Mouse (Mus musculus) gastrocnemius, postnatal 25 days (tissue): ENCODE results near the gene Chrna10. TPM values are rescaled to one million over a fixed set of nuclear protein-coding genes. Genes with fewer than 3 reads are reported as not detected.

Source experiments
- DNase-seq: peaks from one replicate; pipeline ENCODE4 v3.0.0; 2022
- long read RNA-seq, 2 experiments: library from polyadenylated mRNA; stranded (forward); transcript quantifications; one replicate each; pipeline ENCODE4 v2.0.0; 2021
- total RNA-seq, 2 experiments: library from RNA; stranded (reverse); gene quantifications; 1 replicate in 1 of 2; 2 replicates in 1 of 2; pipeline ENCODE4 v1.2.3; 2021

The Chrna10 gene
- total RNA-seq, result not detected
- long read RNA-seq, experiment 1, result 0 reads
- long read RNA-seq, experiment 2, result 0 reads

- no peak for DNase-seq
These were observed at the start of gene Chrna10 for GRCm38 (mm10) chr7:102116579-102117331. TSS of gene Chrna10 (minus strand) at chr7:102116828.

DNA sequence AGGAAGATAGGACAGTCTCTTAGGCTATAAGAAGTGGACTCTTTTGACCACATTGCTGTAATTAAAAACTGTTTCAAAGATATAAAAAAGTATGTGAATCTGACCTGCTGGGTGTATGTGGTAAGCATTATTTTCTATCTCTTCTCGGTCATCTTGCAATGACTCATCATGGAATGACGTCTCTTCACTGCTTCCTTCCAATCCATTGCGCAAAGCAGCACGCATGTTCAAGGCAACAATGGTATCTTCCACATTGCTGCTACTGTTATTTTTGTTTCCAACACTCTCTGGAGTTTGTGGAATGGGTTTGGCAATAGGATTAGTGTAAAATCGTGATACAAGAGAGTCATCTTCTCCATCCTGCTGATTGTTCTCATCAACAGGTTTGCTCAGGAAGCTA, 37.1 kb upstream of the Chrna10 start:
- DNase-seq, result no peak

GRCm38 (mm10) chr7:102137898-102138297, 21.3 kb upstream of the Chrna10 start:
- DNase-seq, result no peak

DNA sequence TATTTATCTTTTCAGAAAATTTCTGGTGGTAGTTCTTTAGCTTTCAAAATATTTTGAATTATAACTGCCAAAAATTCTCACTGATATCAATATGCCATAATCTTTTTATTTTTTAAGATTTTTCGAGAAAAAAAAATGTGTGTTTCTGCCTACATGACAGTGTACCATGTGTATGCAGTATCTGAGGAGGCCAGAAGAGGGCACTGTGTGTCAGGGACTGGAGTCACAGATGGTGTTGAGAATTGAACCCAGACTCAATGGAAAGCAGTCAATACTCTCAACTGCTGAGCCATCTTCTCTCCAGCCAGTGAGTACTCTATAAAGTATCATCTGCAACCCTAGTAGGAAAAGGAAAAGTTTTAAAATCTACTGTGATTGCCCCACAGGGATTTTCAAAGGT, 20.8 kb upstream of the Chrna10 start:
- DNase-seq, result no peak

- no peak for DNase-seq
These were observed 15.8 kb upstream of the Chrna10 start for GRCm38 (mm10) chr7:102132395-102132794.

DNA sequence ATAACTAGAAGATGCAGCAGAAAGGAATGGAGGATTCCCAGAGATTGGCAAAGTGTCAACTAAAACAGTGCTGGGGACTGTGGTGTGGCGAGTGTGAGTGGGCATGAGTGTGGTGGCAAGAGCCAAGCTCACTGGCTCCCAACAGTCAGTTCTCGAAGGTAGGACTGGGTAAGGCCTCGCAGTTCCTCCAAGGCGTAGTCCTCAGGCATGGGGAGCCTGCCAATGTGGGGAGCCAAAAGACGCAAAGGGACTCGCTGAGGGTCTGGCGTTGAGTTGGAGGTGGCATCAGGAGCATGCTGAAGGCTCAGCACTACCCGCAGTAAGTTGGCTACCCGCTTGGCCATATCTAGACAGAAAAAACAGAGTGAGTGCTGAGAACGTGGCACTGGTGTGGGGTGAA, 3.7 kb upstream of the Chrna10 start:
- no peak for DNase-seq

DNA sequence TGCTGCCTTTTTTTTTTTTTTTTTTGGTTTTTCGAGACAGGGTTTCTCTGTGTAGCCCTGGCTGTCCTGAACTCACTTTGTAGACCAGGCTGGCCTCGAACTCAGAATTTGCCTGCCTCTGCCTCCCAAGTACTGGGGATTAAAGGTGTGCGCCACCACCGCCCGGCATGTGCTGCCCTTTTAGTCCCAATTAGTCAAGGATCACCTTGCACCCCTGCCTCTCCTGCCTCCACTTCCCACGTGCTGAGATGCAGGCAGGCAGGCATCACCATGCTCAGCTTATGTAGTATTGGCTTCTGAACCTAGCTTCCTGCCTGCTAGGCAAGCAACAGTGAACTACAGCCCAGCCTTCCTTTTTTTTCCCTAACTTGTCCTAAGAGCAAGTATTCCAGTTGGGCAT, 754 bp upstream of the Chrna10 start:
- no peak for DNase-seq

GRCm38 (mm10) chr7:102113151-102113729, 3.4 kb downstream of the Chrna10 start:
- no peak for DNase-seq

- DNase-seq, result no peak
These were observed 6.9 kb downstream of the Chrna10 start for GRCm38 (mm10) chr7:102109746-102110145.

DNA sequence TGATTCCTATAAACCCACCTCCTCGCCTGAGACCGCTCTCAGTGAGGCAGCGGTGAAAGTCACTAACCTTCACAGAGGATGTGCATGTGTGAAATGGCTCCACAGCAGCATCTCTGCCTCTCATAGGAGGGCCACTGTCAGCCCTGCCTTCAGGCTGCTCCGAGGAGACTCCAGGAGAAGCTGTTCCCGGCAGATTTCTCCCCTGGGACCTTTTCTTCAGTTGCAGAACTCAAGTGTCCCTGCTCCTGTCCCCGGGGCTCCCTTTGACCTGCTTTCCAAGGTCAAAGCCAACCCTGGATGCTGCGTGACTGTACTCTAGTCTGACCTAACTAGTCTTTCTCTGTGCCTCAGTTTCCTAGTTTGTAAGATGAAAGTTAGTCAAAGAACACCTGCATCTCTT, 7.5 kb downstream of the Chrna10 start, which contains the start of gene Art5:
Art5 (minus strand) TSS at position 319 of the 400 bp plus-strand sequence.
- DNase-seq, result peak; percentile 28

- peak; percentile 46 for DNase-seq
These were observed 8.4 kb downstream of the Chrna10 start for GRCm38 (mm10) chr7:102108206-102108605.

DNA sequence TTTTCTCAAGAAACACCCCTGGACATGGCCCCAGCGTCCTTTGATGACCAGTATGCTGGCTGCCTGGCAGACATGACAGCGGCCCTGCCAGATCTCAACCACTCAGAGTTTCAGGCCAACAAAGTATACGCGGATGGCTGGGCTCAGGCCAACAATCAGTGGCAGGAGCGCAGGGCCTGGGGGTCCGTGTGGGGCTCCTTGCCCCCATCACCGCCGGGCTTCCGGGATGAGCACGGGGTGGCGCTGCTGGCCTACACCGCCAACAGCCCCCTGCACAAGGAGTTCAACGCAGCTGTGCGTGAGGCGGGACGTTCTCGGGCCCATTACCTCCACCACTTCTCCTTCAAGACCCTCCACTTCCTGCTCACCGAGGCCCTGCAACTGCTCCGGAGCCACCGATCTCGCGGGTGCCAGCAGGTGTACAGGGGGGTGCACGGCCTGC, 9.9 kb downstream of the Chrna10 start:
- no peak for DNase-seq

- no peak for DNase-seq
These were observed 12.5 kb downstream of the Chrna10 start for GRCm38 (mm10) chr7:102104126-102104525.

- DNase-seq, result no peak
These were observed 13.1 kb downstream of the Chrna10 start for GRCm38 (mm10) chr7:102103555-102103954.

- peak; percentile 32 for DNase-seq
These were observed 13.9 kb downstream of the Chrna10 start for GRCm38 (mm10) chr7:102102696-102103095.

DNA sequence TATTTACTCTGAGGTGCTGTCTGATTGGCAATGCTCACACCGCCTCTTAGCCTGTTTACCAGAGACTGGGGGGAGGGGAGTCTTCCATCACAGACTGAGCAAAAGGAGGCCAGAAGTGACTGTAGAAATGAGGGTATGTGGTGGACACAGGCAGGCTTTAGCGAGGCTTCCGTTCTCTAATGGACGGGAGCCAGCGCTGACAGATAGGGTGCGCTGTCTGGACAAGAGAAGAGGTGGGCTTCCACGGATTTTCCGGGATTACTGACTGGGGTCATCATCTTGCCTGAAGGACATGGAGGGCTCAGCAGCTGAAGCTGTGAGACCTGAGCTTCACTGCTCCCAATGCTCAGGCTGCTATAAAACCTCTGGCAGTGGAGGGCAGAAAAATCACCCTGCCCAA, 14.4 kb downstream of the Chrna10 start:
- no peak for DNase-seq

- DNase-seq, result peak; percentile 65
These were observed 15.1 kb downstream of the Chrna10 start, which contains the start of gene Art1 for GRCm38 (mm10) chr7:102101487-102101886. TSS of gene Art1 (plus strand) at chr7:102101743.

DNA sequence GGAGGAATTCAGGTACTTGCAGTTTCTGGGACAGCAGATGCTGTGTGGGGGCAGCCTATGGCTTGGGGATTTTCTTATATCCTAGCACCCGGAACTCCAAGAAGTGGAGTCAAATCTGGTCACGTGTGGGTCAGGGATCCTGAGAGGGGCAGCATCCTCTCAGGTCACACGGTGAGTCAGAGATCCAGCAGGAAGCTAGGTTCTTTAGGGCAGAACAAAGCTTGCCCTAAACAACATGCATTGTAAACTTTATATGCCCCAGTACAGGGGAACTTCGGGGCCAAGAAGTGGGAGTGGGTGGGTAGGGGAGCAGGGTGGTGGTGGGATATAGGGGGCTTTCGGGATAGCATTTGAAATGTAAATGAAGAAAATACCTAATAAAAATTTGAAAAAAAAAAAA, 15.8 kb downstream of the Chrna10 start:
- no peak for DNase-seq

DNA sequence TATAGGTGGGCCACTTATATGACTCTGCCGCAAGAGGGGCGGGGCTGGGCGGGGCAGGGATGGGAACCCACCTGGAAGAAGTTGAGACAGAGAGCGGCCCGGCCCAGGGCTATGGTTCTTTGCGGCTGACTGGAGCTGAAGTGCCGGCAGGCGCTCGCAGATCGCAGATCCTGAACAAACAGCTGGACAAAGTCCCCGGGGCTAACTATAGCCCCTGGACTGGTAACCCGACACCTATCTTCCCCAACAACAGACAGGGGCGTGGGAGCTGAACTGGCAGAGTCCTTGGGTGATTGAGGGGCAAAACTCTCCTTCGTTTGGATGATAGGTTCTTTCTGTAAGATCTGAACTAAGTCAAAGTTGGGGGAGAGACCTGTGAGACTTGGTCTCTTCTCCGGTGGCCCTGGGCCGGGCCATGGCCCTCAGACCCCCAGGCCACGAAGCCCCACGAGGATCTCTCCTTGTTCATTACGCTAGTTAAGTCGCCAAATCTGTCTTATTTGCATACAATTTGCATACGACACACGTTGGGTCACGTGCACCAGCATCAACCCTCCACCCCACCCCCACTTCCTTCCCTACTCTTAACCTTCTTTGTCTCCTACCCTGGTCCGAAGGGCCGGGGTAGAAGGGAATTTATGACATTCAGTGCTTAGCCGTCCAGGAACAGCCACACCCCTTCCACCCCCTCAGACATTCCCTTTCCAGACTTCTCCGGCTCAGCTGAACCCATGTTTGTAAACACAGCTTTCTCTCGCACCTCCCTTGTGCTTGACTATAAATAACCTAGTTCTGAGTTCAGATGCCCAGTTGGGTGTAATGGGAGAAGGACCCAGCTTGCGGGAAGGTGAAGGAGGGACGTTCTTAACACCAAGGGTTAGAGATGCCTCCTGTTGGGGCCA, 16.6 kb downstream of the Chrna10 start:
- DNase-seq, result peak; percentile 56

GRCm38 (mm10) chr7:102087336-102087735, 29.3 kb downstream of the Chrna10 start:
- no peak for DNase-seq

DNA sequence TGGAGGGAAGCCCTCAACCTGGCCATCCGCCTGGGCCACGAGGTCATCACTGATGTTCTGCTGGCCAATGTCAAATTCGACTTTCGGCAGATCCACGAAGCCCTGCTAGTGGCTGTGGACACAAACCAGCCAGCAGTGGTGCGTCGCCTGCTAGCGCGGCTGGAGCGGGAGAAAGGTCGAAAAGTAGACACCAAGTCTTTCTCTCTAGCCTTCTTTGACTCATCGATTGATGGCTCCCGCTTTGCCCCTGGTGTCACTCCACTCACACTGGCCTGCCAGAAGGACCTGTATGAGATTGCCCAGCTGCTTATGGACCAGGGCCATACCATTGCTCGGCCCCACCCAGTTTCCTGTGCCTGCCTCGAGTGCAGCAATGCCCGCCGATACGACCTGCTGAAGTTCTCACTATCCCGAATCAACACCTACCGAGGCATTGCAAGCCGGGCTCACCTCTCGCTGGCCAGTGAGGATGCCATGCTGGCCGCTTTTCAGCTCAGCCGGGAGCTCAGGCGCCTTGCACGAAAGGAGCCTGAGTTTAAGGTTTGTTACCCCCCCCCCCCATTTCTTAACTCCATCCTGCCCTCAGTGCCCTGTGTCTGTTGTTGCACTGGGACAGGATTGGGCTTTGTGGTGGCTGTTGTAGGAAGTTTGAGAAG, 32.5 kb downstream of the Chrna10 start:
- DNase-seq, result no peak

- no peak for DNase-seq
These were observed 33.8 kb downstream of the Chrna10 start, which contains the start of gene Trpc2 for GRCm38 (mm10) chr7:102082816-102083215. TSS of gene Trpc2 (plus strand) at chr7:102083116.
